Mouse (Mus musculus) urinary bladder, postnatal 14 days (tissue): ENCODE data around the gene Tbl2.

ENCODE experiments used
- DNase-seq: peaks from one replicate; pipeline ENCODE4 v3.0.0; 2021; ENCODE audit warnings: low spot score

Gene Tbl2

GRCm38 (mm10) chr5:135149053-135149819 is at the start of gene Tbl2:
Gene Tbl2 (plus strand): TSS chr5:135149657.
- peak; percentile 99 for DNase-seq

GRCm38 (mm10) chr5:135100981-135101380 is 48.5 kb upstream of the Tbl2 start:
- DNase-seq: no peak

- no peak for DNase-seq
Measured at GRCm38 (mm10) chr5:135103999-135104660, 45.3 kb upstream of the Tbl2 start.

- peak; percentile 83 for DNase-seq
Measured at GRCm38 (mm10) chr5:135106758-135107256, 42.6 kb upstream of the Tbl2 start.

- DNase-seq: peak; percentile 60
Measured at GRCm38 (mm10) chr5:135107521-135108501, 41.6 kb upstream of the Tbl2 start.

GRCm38 (mm10) chr5:135109017-135109416 is 40.4 kb upstream of the Tbl2 start:
- DNase-seq: no peak

- no peak for DNase-seq
Measured at GRCm38 (mm10) chr5:135109426-135109825, 40.0 kb upstream of the Tbl2 start.

GRCm38 (mm10) chr5:135109976-135110375 is 39.5 kb upstream of the Tbl2 start:
- no peak for DNase-seq

- no peak for DNase-seq
Measured at GRCm38 (mm10) chr5:135113782-135114181, 35.7 kb upstream of the Tbl2 start.

GRCm38 (mm10) chr5:135115241-135115640 is 34.2 kb upstream of the Tbl2 start:
- no peak for DNase-seq

GRCm38 (mm10) chr5:135118589-135119081 is 30.8 kb upstream of the Tbl2 start:
- DNase-seq: peak; percentile 63

GRCm38 (mm10) chr5:135120753-135121152 is 28.7 kb upstream of the Tbl2 start:
- DNase-seq: no peak

GRCm38 (mm10) chr5:135126121-135126520 is 23.3 kb upstream of the Tbl2 start:
- no peak for DNase-seq

- no peak for DNase-seq
Measured at GRCm38 (mm10) chr5:135127669-135128068, 21.8 kb upstream of the Tbl2 start.

- no peak for DNase-seq
Measured at GRCm38 (mm10) chr5:135129747-135130146, 19.7 kb upstream of the Tbl2 start.

GRCm38 (mm10) chr5:135133736-135134405 is 15.6 kb upstream of the Tbl2 start:
- DNase-seq: peak; percentile 77

GRCm38 (mm10) chr5:135134534-135134933 is 14.9 kb upstream of the Tbl2 start:
- peak; percentile 26 for DNase-seq

- DNase-seq: no peak
Measured at GRCm38 (mm10) chr5:135139881-135140280, 9.6 kb upstream of the Tbl2 start.

GRCm38 (mm10) chr5:135144469-135144868 is 5.0 kb upstream of the Tbl2 start:
- no peak for DNase-seq

GRCm38 (mm10) chr5:135145532-135145931 is 3.9 kb upstream of the Tbl2 start:
- no peak for DNase-seq

GRCm38 (mm10) chr5:135145955-135146354 is 3.5 kb upstream of the Tbl2 start:
- no peak for DNase-seq
